Mouse (Mus musculus): ENCODE data around the gene Tacr3. TPM values are rescaled to one million over a fixed set of nuclear protein-coding genes. Genes with fewer than 3 reads are reported as not detected.

The Tacr3 gene
- polyA plus RNA-seq, 1 experiment, result not detected

DNA sequence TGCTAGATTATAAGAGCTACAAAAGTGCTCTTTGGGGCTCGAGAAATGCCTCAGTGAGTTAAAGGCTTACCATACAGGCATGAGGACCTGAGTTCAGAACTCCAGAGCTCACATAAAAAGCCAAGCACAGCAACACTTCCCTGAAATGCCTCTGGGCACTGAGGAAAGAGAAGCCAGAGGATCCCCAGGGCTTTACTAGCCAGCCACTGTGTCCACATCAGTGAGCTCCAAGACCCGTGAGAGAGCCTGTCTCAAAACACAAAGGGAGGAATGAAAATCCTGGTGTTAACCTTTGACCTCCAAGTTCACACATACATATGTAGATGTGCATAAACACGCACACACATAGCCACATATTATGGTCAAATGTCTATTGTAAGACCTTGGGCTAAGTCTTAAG, 150.1 kb downstream of the Tacr3 start:
- TF ChIP-seq GATA1 (IDR thresholded peaks at IDR 0.05; ENCODE audit: borderline replicate concordance, low read length) (no peak), FLI1 (IDR thresholded peaks at IDR 0.05; ENCODE audit: low read length) (no peak)
- Histone ChIP-seq H3K36me3 (replicated peaks; ENCODE audit: low read length) (no peaks in the 10 kb centered on the region), H3K27me3 (replicated peaks) (no peaks in the 10 kb centered on the region), H3K9me3 (no peaks in the 10 kb centered on the region; the same call in 1 of the 2 replicates), H3K4me1 (no peaks in the 10 kb centered on the region), H3K4me3 (replicated peaks) (no peak overlapping the region)

DNA sequence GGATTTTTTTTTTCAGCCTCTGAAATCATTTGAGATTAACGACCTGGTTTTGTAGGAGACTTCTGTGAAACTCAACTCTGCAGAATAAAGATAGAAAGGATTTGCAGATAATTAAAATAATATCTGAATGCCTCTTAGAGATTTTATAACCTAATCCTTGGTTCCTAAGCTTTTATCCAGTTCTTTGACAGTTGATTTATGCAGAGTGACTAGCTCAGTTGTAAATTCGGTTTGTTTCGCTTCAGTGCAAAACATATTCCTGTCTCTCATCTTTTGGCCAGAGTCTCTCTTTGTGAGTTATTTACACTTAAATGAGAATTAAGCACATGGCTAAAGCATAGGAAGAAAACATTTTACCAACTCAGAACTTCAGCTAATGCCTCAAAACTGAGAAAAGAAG, 151.3 kb downstream of the Tacr3 start:
- no peak for TF ChIP-seq FLI1 (IDR thresholded peaks at IDR 0.05; ENCODE audit: low read length)
- TF ChIP-seq GATA1 (IDR thresholded peaks at IDR 0.05; ENCODE audit: borderline replicate concordance, low read length), result no peak
- H3K9me3 ChIP-seq, result no peaks in the 10 kb centered on the region; the same call in 1 of the 2 replicates
- H3K27me3 ChIP-seq (replicated peaks), result no peaks in the 10 kb centered on the region
- no peak overlapping the region for H3K4me3 ChIP-seq (replicated peaks)
- no peaks in the 10 kb centered on the region for H3K36me3 ChIP-seq (replicated peaks; ENCODE audit: low read length)
- no peaks in the 10 kb centered on the region for H3K4me1 ChIP-seq
